In genomic region chr7:145131438-145132159, GRCm38 (mm10) we compare ENCODE assay signal across 15 mouse cellular contexts.
DNase-seq lines count a peak whose midpoint lies in the region; ATAC-seq and TF ChIP-seq lines count a peak whose summit lies in the region.
"Had no signal": no experiment of that assay in that cellular context is flagged by ENCODE, and none has a peak within 500 bp of the region (broad histone marks: within the 10 kb centered on the region; RNA-seq: fewer than 3 reads in every experiment).

No protein-coding gene starts in this region.

- no peaks in the 10 kb centered on the region for H3K36me3 ChIP-seq in kidney, embryonic 15.5 days
- H3K36me3 ChIP-seq in E14TG2a.4 (ENCODE audit: insufficient read depth, low read length), result peaks cover 3% of the 10 kb centered on the region; the same call in 1 of the 2 replicates
- H3K36me3 ChIP-seq in lung, embryonic 14.5 days (ENCODE audit: insufficient read depth), result no peaks in the 10 kb centered on the region
- H3K36me3 ChIP-seq: embryonic facial prominence, embryonic 15.5 days; heart, embryonic 15.5 days; midbrain, embryonic 13.5 days had no signal

- no peak overlapping the region for H3K4me2 ChIP-seq in kidney, embryonic 15.5 days
- H3K4me2 ChIP-seq in lung, embryonic 14.5 days, result no peak overlapping the region
- H3K4me2 ChIP-seq: embryonic facial prominence, embryonic 15.5 days; heart, embryonic 15.5 days; midbrain, embryonic 13.5 days had no signal

- no peak for DNase-seq in kidney, adult 18-20 months
- DNase-seq in 3134 (ENCODE audit: extremely low read depth, insufficient read length, low spot score), result peak; percentile 62
- DNase-seq in lung, embryonic 14.5 days, result no peak
- DNase-seq in spleen, postnatal 14 days (ENCODE audit: low spot score in 2 of 2), result no peak
- DNase-seq in spleen, adult 18-20 months, result no peak
- DNase-seq in cerebellum, postnatal 36 days, result no peak
- DNase-seq: adrenal gland, postnatal 14 days; cerebellum, adult 11-12 months; kidney, adult 8-10 months; right cerebral cortex, postnatal 25 days had no signal

- no peak overlapping the region for H3K9ac ChIP-seq in kidney, embryonic 15.5 days
- H3K9ac ChIP-seq in lung, embryonic 14.5 days, result no peak overlapping the region
- H3K9ac ChIP-seq: embryonic facial prominence, embryonic 15.5 days; heart, embryonic 15.5 days; midbrain, embryonic 13.5 days had no signal

- peaks cover 51% of the 10 kb centered on the region for H3K4me1 ChIP-seq in kidney, embryonic 15.5 days
- H3K4me1 ChIP-seq in E14TG2a.4 (replicated peaks; ENCODE audit: low read depth, low read length), result peaks cover 92% of the 10 kb centered on the region
- H3K4me1 ChIP-seq in lung, embryonic 14.5 days (ENCODE audit: insufficient read depth), result peaks cover 4% of the 10 kb centered on the region; the same call in 1 of the 2 replicates
- H3K4me1 ChIP-seq: embryonic facial prominence, embryonic 15.5 days had no signal

- no peaks in the 10 kb centered on the region for H3K27me3 ChIP-seq in kidney, embryonic 15.5 days
- H3K27me3 ChIP-seq in E14TG2a.4 (ENCODE audit: insufficient read depth, low read length), result no peaks in the 10 kb centered on the region
- no peaks in the 10 kb centered on the region for H3K27me3 ChIP-seq in lung, embryonic 14.5 days (ENCODE audit: insufficient read depth, low read length)
- H3K27me3 ChIP-seq: embryonic facial prominence, embryonic 15.5 days; heart, embryonic 15.5 days; midbrain, embryonic 13.5 days had no signal

- H3K27ac ChIP-seq in kidney, embryonic 15.5 days, result peak overlapping the region; percentile 75; the same call in 1 of the 2 replicates
- no peak overlapping the region for H3K27ac ChIP-seq in lung, embryonic 14.5 days (ENCODE audit: low read depth)
- H3K27ac ChIP-seq: embryonic facial prominence, embryonic 15.5 days; heart, embryonic 15.5 days; midbrain, embryonic 13.5 days had no signal

- no peaks in the 10 kb centered on the region for H3K9me3 ChIP-seq in kidney, embryonic 15.5 days (replicated peaks)
- H3K9me3 ChIP-seq in E14TG2a.4 (ENCODE audit: low read length), result no peaks in the 10 kb centered on the region
- no peaks in the 10 kb centered on the region for H3K9me3 ChIP-seq in lung, embryonic 14.5 days (ENCODE audit: low read depth, low read length)
- H3K9me3 ChIP-seq: embryonic facial prominence, embryonic 15.5 days; heart, embryonic 15.5 days; midbrain, embryonic 13.5 days had no signal

- peak; percentile 11; the same call in 1 of the 2 replicates for TF ChIP-seq CTCF in E14TG2a.4 (conservative IDR thresholded peaks at IDR 0.05; ENCODE audit: low read length)
- peak; percentile 37 for TF ChIP-seq CTCF in lung, embryonic 14.5 days (IDR thresholded peaks at IDR 0.05; ENCODE audit: low read depth)

- no peak for ATAC-seq in kidney, embryonic 15.5 days (replicated peaks; ENCODE audit: low FRiP score)
- no peak; the same call in 1 of the 2 replicates for ATAC-seq in lung, embryonic 14.5 days (ENCODE audit: insufficient read depth)
- ATAC-seq: midbrain, embryonic 13.5 days had no signal

- no peak overlapping the region for H3K4me3 ChIP-seq in kidney, embryonic 15.5 days (replicated peaks)
- peak overlapping the region; percentile 20; the same call in 1 of the 2 replicates for H3K4me3 ChIP-seq in E14TG2a.4 (replicated peaks; ENCODE audit: low read length)
- H3K4me3 ChIP-seq in lung, embryonic 14.5 days (ENCODE audit: low read depth, low read length), result no peak overlapping the region
- H3K4me3 ChIP-seq: embryonic facial prominence, embryonic 15.5 days; heart, embryonic 15.5 days; midbrain, embryonic 13.5 days had no signal

- WGBS in kidney, embryonic 15.5 days, result 86% methylated on average over 8 of the region's 8 CpGs
- 53% methylated on average over 8 of the region's 8 CpGs for WGBS in lung, embryonic 14.5 days
